Mouse (Mus musculus): Measurements from ENCODE around the gene Pex19.

The Pex19 gene

DNA sequence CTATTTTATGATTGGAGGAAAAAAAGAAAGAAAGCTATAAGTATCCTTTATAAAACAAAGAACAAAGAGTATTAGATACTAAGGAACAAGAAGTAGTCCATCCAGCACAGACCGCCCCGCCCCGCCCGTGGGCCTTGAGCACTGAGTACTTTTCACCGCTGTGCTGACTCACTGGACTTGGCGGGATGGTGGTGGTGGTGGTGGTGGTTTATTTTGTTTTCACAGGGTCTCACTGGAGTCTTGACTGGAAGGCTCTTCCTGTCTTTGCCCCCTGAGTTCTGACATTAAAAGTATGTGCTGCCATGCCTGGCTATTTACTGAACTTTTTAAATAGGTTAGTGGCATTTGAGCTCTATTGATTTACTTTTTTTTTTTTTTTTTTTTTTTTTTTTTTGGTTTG, 56.5 kb downstream of the Pex19 start:
- DNase-seq (ENCODE audit: low spot score in 2 of 2), result no peak

DNA sequence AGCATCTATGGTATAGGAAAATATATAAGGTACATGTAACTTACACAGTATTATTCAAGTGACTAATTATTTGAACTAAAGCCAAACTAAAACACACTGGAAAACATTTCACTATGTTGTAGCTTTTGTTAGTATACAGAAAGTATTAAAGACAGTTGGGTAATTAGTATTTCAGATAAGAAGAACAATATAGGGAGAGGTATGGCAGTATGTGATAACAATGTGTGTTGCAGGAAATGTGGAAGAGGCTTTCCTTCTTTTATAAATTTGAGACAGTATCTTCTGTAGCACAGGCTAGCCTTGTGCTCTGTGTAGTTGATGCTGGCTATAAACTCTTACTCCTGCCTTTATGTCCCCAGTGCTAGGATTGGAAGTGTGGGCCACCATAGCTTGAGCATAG, 57.4 kb downstream of the Pex19 start:
- DNase-seq (ENCODE audit: low spot score in 2 of 2), result no peak

All from frontal cortex, postnatal 36 days (tissue).